Comparison of ENCODE assay signal across 9 mouse cellular contexts in the genomic region with DNA sequence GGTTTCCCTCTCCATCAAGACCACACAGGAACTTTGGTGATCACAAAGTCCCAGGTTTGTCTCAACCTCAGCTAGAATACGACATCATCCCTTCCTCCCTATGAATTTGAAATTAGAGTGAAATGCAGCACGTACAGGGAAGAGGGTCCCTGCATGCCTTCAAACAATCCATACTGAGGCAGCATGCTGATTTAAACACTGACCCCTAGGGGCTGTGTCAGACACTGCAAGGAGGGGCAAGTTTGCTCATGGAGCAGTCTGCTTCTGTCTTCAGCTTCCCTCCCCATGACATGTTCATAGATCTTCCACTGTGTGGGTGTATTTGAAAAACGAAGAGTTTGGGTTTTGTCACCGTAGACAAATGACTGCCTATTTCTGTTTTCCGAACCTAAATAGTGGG.
A peak's percentile ranks its signal among the peaks of the same experiment; 100 is the strongest.
DNase-seq lines count a peak whose midpoint lies in the region; ATAC-seq and TF ChIP-seq lines count a peak whose summit lies in the region.
"Had no signal": no experiment of that assay in that cellular context is flagged by ENCODE, and none has a peak within 500 bp of the region (broad histone marks: within the 10 kb centered on the region; RNA-seq: fewer than 3 reads in every experiment).

No protein-coding gene starts in this region.

- intact Hi-C loops in gastrocnemius, adult 2 months (cut with DNase I), result loop anchor here (5.0 kb wide), 1 partner anchor 320 kb away; no protein-coding TSS in a partner anchor

- H3K27ac ChIP-seq in gastrocnemius, adult 2 months, result no peak overlapping the region
- H3K27ac ChIP-seq in midbrain, embryonic 14.5 days (replicated peaks; ENCODE audit: low read depth, low read length), result no peak overlapping the region
- no peak overlapping the region for H3K27ac ChIP-seq in midbrain, embryonic 15.5 days
- H3K27ac ChIP-seq: neural tube, embryonic 12.5 days had no signal

- no peak for DNase-seq in gastrocnemius, adult 2 months
- no peak for DNase-seq in gastrocnemius, postnatal 4 days (ENCODE audit: low spot score in 2 of 2)
- peak; percentile 45 for DNase-seq in midbrain, embryonic 14.5 days
- no peak for DNase-seq in brain, embryonic 14.5 days (ENCODE audit: low read depth)
- peak; percentile 40 for DNase-seq in mesoderm, embryonic 11.5 days (ENCODE audit: low read depth, low spot score)
- DNase-seq in spleen, postnatal 4 days (ENCODE audit: low spot score in 2 of 2), result no peak
- DNase-seq in urinary bladder, adult 18-20 months (ENCODE audit: low spot score in 2 of 2), result no peak

- TF ChIP-seq POLR2A in brain, embryonic 14.5 days (IDR thresholded peaks at IDR 0.05; ENCODE audit: borderline replicate concordance, extremely low read depth, insufficient read depth, insufficient read length, poor library complexity, severe bottlenecking), result no peak

- no peaks in the 10 kb centered on the region for H3K9me3 ChIP-seq in midbrain, embryonic 14.5 days (ENCODE audit: control insufficient read depth, low read length)
- no peaks in the 10 kb centered on the region for H3K9me3 ChIP-seq in midbrain, embryonic 15.5 days
- H3K9me3 ChIP-seq: neural tube, embryonic 12.5 days had no signal

- H3K27me3 ChIP-seq in midbrain, embryonic 14.5 days (ENCODE audit: control insufficient read depth, insufficient read depth, low read length), result no peaks in the 10 kb centered on the region
- H3K27me3 ChIP-seq in midbrain, embryonic 15.5 days (replicated peaks), result no peaks in the 10 kb centered on the region
- H3K27me3 ChIP-seq: neural tube, embryonic 12.5 days had no signal

- H3K4me3 ChIP-seq in gastrocnemius, adult 2 months, result no peak overlapping the region
- no peak overlapping the region for H3K4me3 ChIP-seq in midbrain, embryonic 14.5 days (replicated peaks; ENCODE audit: low read depth, low read length)
- no peak overlapping the region for H3K4me3 ChIP-seq in midbrain, embryonic 15.5 days
- H3K4me3 ChIP-seq: neural tube, embryonic 12.5 days had no signal

- no peaks in the 10 kb centered on the region for H3K4me1 ChIP-seq in midbrain, embryonic 14.5 days (ENCODE audit: control insufficient read depth, insufficient read depth, low read length)
- H3K4me1 ChIP-seq in midbrain, embryonic 15.5 days, result no peaks in the 10 kb centered on the region
- H3K4me1 ChIP-seq: neural tube, embryonic 12.5 days had no signal

- no peak overlapping the region for H3K9ac ChIP-seq in midbrain, embryonic 14.5 days (replicated peaks; ENCODE audit: low read length)
- H3K9ac ChIP-seq in midbrain, embryonic 15.5 days, result no peak overlapping the region
- H3K9ac ChIP-seq: neural tube, embryonic 12.5 days had no signal

- H3K4me2 ChIP-seq in midbrain, embryonic 14.5 days (ENCODE audit: low read length), result no peak overlapping the region
- H3K4me2 ChIP-seq in midbrain, embryonic 15.5 days, result no peak overlapping the region
- H3K4me2 ChIP-seq: neural tube, embryonic 12.5 days had no signal

- H3K36me3 ChIP-seq in midbrain, embryonic 14.5 days (ENCODE audit: control insufficient read depth, insufficient read depth, low read length), result no peaks in the 10 kb centered on the region
- no peaks in the 10 kb centered on the region for H3K36me3 ChIP-seq in midbrain, embryonic 15.5 days (replicated peaks)
- H3K36me3 ChIP-seq: neural tube, embryonic 12.5 days had no signal

- TF ChIP-seq CTCF in gastrocnemius, adult 2 months (IDR thresholded peaks at IDR 0.05), result peak; percentile 70
- TF ChIP-seq CTCF in brain, embryonic 14.5 days (IDR thresholded peaks at IDR 0.05; ENCODE audit: borderline replicate concordance, extremely low read depth, insufficient read depth, insufficient read length), result peak; percentile 67

- WGBS in midbrain, embryonic 14.5 days, result 57% methylated on average over 5 of the region's 5 CpGs
- WGBS in midbrain, embryonic 15.5 days, result 55% methylated on average over 5 of the region's 5 CpGs

- no peak for ATAC-seq in midbrain, embryonic 14.5 days (ENCODE audit: low FRiP score, low TSS enrichment)
- ATAC-seq in midbrain, embryonic 15.5 days (replicated peaks), result no peak

Comparison
In these comparisons a context has a peak if more than half of its experiments do, and no peak if none do; other contexts are left out.
1. DNase-seq: peak in midbrain, embryonic 14.5 days (single experiment) and mesoderm, embryonic 11.5 days (single experiment); none in gastrocnemius, adult 2 months (single experiment), gastrocnemius, postnatal 4 days (0 of 2), brain, embryonic 14.5 days (single experiment), spleen, postnatal 4 days (0 of 2) and urinary bladder, adult 18-20 months (0 of 2).